In the genomic region with DNA sequence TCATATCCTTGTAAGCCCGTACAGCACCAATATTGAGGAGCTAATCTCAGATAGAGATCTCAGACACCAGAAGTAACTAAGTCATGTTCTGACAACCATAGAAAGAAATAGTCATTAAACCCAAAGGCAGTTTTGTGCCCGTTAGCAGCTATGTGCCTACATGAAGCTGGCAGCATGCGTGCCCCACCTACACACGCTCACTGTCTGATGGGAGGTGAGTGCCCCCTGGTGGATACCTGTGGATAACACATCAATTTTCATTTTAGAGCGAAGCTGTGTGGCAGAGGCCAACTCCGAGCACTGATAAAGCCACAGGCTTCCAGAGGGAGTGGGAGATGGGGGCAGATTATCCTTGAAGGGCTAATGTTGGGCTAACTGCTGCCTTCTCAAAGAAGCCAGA, we compare ENCODE assay signal across 9 mouse cellular contexts. TPM values are rescaled to one million over a fixed set of nuclear protein-coding genes. Genes with fewer than 3 reads are reported as not detected.
A peak's percentile ranks its signal among the peaks of the same experiment; 100 is the strongest.
DNase-seq lines count a peak whose midpoint lies in the region; ATAC-seq lines count a peak whose summit lies in the region.
"Had no signal": no experiment of that assay in that cellular context is flagged by ENCODE, and none has a peak within 500 bp of the region (broad histone marks: within the 10 kb centered on the region; RNA-seq: fewer than 3 reads in every experiment).

No protein-coding gene starts in this region.

- ATAC-seq in kidney, embryonic 16.5 days (ENCODE audit: low FRiP score, low TSS enrichment), result no peak
- ATAC-seq in cerebellum, adult (ENCODE audit: insufficient number of reproducible peaks, low FRiP score, low TSS enrichment), result peak; percentile 58; the same call in 1 of the 2 replicates
- ATAC-seq in frontal cortex, adult (ENCODE audit: low TSS enrichment), result peak; percentile 86
- ATAC-seq in intestine, embryonic 15.5 days, result 0 out of 2 replicates have a peak, but pooled peaks have one; percentile 49

- no peak overlapping the region for H3K9ac ChIP-seq in kidney, embryonic 16.5 days (replicated peaks; ENCODE audit: low read length)
- no peak overlapping the region for H3K9ac ChIP-seq in intestine, embryonic 15.5 days

- H3K9me3 ChIP-seq in kidney, embryonic 16.5 days (ENCODE audit: low read length), result no peaks in the 10 kb centered on the region
- H3K9me3 ChIP-seq in intestine, embryonic 15.5 days, result no peaks in the 10 kb centered on the region
- H3K9me3 ChIP-seq: megakaryocyte, embryonic 14.5 days had no signal

- no peak overlapping the region for H3K4me2 ChIP-seq in kidney, embryonic 16.5 days (replicated peaks; ENCODE audit: low read depth, low read length)
- no peak overlapping the region for H3K4me2 ChIP-seq in intestine, embryonic 15.5 days (replicated peaks)

- no peaks in the 10 kb centered on the region for H3K36me3 ChIP-seq in kidney, embryonic 16.5 days (ENCODE audit: insufficient read depth, low read length)
- H3K36me3 ChIP-seq in intestine, embryonic 15.5 days, result no peaks in the 10 kb centered on the region

- no peak overlapping the region for H3K27ac ChIP-seq in kidney, embryonic 16.5 days (ENCODE audit: low read length)
- no peak overlapping the region for H3K27ac ChIP-seq in intestine, embryonic 15.5 days

- no peaks in the 10 kb centered on the region for H3K4me1 ChIP-seq in kidney, embryonic 16.5 days (ENCODE audit: insufficient read depth, low read length)
- no peaks in the 10 kb centered on the region for H3K4me1 ChIP-seq in intestine, embryonic 15.5 days (replicated peaks)

- no peaks in the 10 kb centered on the region for H3K27me3 ChIP-seq in kidney, embryonic 16.5 days (ENCODE audit: insufficient read depth, low read length)
- H3K27me3 ChIP-seq in intestine, embryonic 15.5 days (replicated peaks), result no peaks in the 10 kb centered on the region; the same call in 1 of the 2 replicates

- 21% methylated on average over 6 of the region's 6 CpGs for WGBS in kidney, embryonic 16.5 days
- 25% methylated on average over 6 of the region's 6 CpGs for WGBS in intestine, embryonic 15.5 days

- DNase-seq in kidney, adult 11 months, result peak; percentile 34
- peak; percentile 70 for DNase-seq in left cerebral cortex, postnatal 4 days
- peak; percentile 86 for DNase-seq in naive thymus-derived CD4-positive, alpha-beta T cell, adult 2 months (ENCODE audit: low read depth)
- peak; percentile 70 to 84 for DNase-seq in spleen, postnatal 4 days (ENCODE audit: low spot score in 2 of 2)

- intact Hi-C loops in left cerebral cortex, postnatal 4 days (cut with DNase I), result no loop called here

- no peak overlapping the region for H3K4me3 ChIP-seq in kidney, embryonic 16.5 days (ENCODE audit: low read length)
- no peak overlapping the region for H3K4me3 ChIP-seq in intestine, embryonic 15.5 days (replicated peaks)
- H3K4me3 ChIP-seq: megakaryocyte, embryonic 14.5 days had no signal

RNA-seq across cellular contexts. Expression of a gene that starts 12.5 kb away (rescaled TPM):
- 0.23 and 0.74 TPM in 2 replicates for polyA plus RNA-seq in kidney, embryonic 16.5 days (2015; fragmentation: Nextera tagmentation; extraction: Ambion mirVana)
- polyA plus RNA-seq in intestine, embryonic 15.5 days (2015; fragmentation: Nextera tagmentation; extraction: Ambion mirVana), result 0.34 and 0.59 TPM in 2 replicates
- total RNA-seq in left cerebral cortex, postnatal 4 days (2021), result 10 to 100 TPM in 1 of 2 experiments, 1 to 10 TPM in 1; 8.2 to 11.1 TPM

RNA-seq across cellular contexts. Expression of a gene that starts 34.2 kb away (rescaled TPM):
- not detected in 2 replicates for polyA plus RNA-seq in kidney, embryonic 16.5 days (2015; fragmentation: Nextera tagmentation; extraction: Ambion mirVana)
- 9.4 and 14.7 TPM in 2 replicates for polyA plus RNA-seq in intestine, embryonic 15.5 days (2015; fragmentation: Nextera tagmentation; extraction: Ambion mirVana)
- not detected for total RNA-seq in left cerebral cortex, postnatal 4 days (2021)

RNA-seq across cellular contexts. Expression of a gene that starts 56.5 kb away (rescaled TPM):
- not detected in 2 replicates for polyA plus RNA-seq in kidney, embryonic 16.5 days (2015; fragmentation: Nextera tagmentation; extraction: Ambion mirVana)
- 3.7 and 5.0 TPM in 2 replicates for polyA plus RNA-seq in intestine, embryonic 15.5 days (2015; fragmentation: Nextera tagmentation; extraction: Ambion mirVana)
- under 1 TPM; 0.36 to 0.38 TPM for total RNA-seq in left cerebral cortex, postnatal 4 days (2021)

Comparison
In these comparisons a context has a peak if more than half of its experiments do, and no peak if none do; other contexts are left out.
1. DNase-seq: peak in every context shown above with its lines; median percentile 86 in naive thymus-derived CD4-positive, alpha-beta T cell, adult 2 months; 77 in spleen, postnatal 4 days; 70 in left cerebral cortex, postnatal 4 days; 34 in kidney, adult 11 months.
2. RNA of a gene that starts 34.2 kb away (polyA plus RNA-seq): 9.4 to 14.7 TPM in intestine, embryonic 15.5 days; not detected in kidney, embryonic 16.5 days; every median in the first group is over 10 times any median in the second.